Mouse (Mus musculus) ES-Bruce4 (cell line): Measurements from ENCODE around the gene 1810049J17Rik. TPM values are rescaled to one million over a fixed set of nuclear protein-coding genes. Genes with fewer than 3 reads are reported as not detected.

Experiments
- H3K27ac ChIP-seq: 2 replicates; pipeline ENCODE4 v1.5.1; 2012; ENCODE audit warnings: low read length, inconsistent platforms; ENCODE audit not compliant: insufficient read depth
- H3K27me3 ChIP-seq: 2 replicates; pipeline ENCODE4 v1.6.1; 2012; ENCODE audit warnings: mild to moderate bottlenecking, low read length, inconsistent platforms; ENCODE audit not compliant: control insufficient read depth, poor library complexity, insufficient read depth, severe bottlenecking
- H3K36me3 ChIP-seq: 2 replicates; pipeline ENCODE4 v1.6.1; 2012; ENCODE audit warnings: inconsistent platforms, mild to moderate bottlenecking, low read length, moderate library complexity; ENCODE audit not compliant: control insufficient read depth, poor library complexity, insufficient read depth, severe bottlenecking
- H3K4me1 ChIP-seq: one replicate; pipeline ENCODE4 v1.8.1; 2011; ENCODE audit warnings: low read length; ENCODE audit not compliant: control insufficient read depth, insufficient read depth
- H3K4me3 ChIP-seq: 2 replicates; pipeline ENCODE4 v1.5.1; 2011; ENCODE audit warnings: low read depth, mild to moderate bottlenecking, low read length
- H3K9ac ChIP-seq: 2 replicates; pipeline ENCODE4 v1.6.1; 2012; ENCODE audit warnings: low read depth, mild to moderate bottlenecking, inconsistent platforms; ENCODE audit not compliant: poor library complexity, severe bottlenecking
- H3K9me3 ChIP-seq: replicated peaks from 2 replicates; pipeline ENCODE4 v1.6.1; 2012; ENCODE audit warnings: mild to moderate bottlenecking, low read length, inconsistent platforms; ENCODE audit not compliant: control insufficient read depth, poor library complexity, insufficient read depth, severe bottlenecking
- CTCF ChIP-seq: IDR thresholded peaks from one replicate; pipeline ENCODE4 v1.8.1; 2011; ENCODE audit warnings: low read depth, low read length
- EP300 ChIP-seq: IDR thresholded peaks from 2 replicates; pipeline ENCODE4 v1.6.1; 2011; ENCODE audit warnings: low read depth, low read length; ENCODE audit not compliant: insufficient read depth
- POLR2A ChIP-seq: IDR thresholded peaks from one replicate; pipeline ENCODE4 v1.8.1; 2011; ENCODE audit warnings: low read length; ENCODE audit not compliant: insufficient read depth
- polyA plus RNA-seq: library from polyadenylated mRNA; stranded (reverse); fragments of >200 nt; gene quantifications from 2 replicates; pipeline ENCODE4 v1.2.4, GENCODE M21; 2011; ENCODE audit warnings: low read depth; ENCODE audit not compliant: missing spikeins, insufficient read depth, insufficient read length

The 1810049J17Rik gene
- polyA plus RNA-seq, 1 experiment: not detected

GRCm38 (mm10) chr15:12360519-12361212, 39.0 kb upstream of the 1810049J17Rik start:
- Histone ChIP-seq H3K4me3 (no peak overlapping the region), H3K9me3 (no peaks in the 10 kb centered on the region), H3K36me3 (peaks cover 2% of the 10 kb centered on the region; the same call in 1 of the 2 replicates), H3K9ac (no peak overlapping the region), H3K27ac (no peak overlapping the region), H3K4me1 (no peaks in the 10 kb centered on the region), H3K27me3 (no peaks in the 10 kb centered on the region)
- no peak for TF ChIP-seq EP300

- Histone ChIP-seq H3K4me1 (no peaks in the 10 kb centered on the region), H3K27ac (no peak overlapping the region), H3K9me3 (no peaks in the 10 kb centered on the region), H3K4me3 (no peak overlapping the region), H3K36me3 (peaks cover 7% of the 10 kb centered on the region), H3K27me3 (no peaks in the 10 kb centered on the region), H3K9ac (no peak overlapping the region)
- no peak for TF ChIP-seq CTCF
- no peak for TF ChIP-seq POLR2A
- no peak for TF ChIP-seq EP300
These were observed 36.7 kb upstream of the 1810049J17Rik start for GRCm38 (mm10) chr15:12358384-12358783.

GRCm38 (mm10) chr15:12357459-12357858, 35.8 kb upstream of the 1810049J17Rik start:
- Histone ChIP-seq H3K4me1 (no peaks in the 10 kb centered on the region), H3K36me3 (peaks cover 7% of the 10 kb centered on the region), H3K27me3 (no peaks in the 10 kb centered on the region), H3K27ac (no peak overlapping the region), H3K9ac (no peak overlapping the region), H3K4me3 (no peak overlapping the region), H3K9me3 (no peaks in the 10 kb centered on the region)
- TF ChIP-seq POLR2A: no peak
- no peak for TF ChIP-seq CTCF
- TF ChIP-seq EP300: no peak

GRCm38 (mm10) chr15:12355907-12356306, 34.2 kb upstream of the 1810049J17Rik start:
- H3K4me3 ChIP-seq: no peak overlapping the region
- H3K9ac ChIP-seq: no peak overlapping the region
- no peaks in the 10 kb centered on the region for H3K27me3 ChIP-seq
- H3K4me1 ChIP-seq: no peaks in the 10 kb centered on the region
- peaks cover 16% of the 10 kb centered on the region for H3K36me3 ChIP-seq
- no peak for TF ChIP-seq CTCF
- no peak for TF ChIP-seq EP300
- no peak for TF ChIP-seq POLR2A
- no peak overlapping the region for H3K27ac ChIP-seq
- H3K9me3 ChIP-seq: no peaks in the 10 kb centered on the region

- Histone ChIP-seq H3K9ac (no peak overlapping the region), H3K9me3 (no peaks in the 10 kb centered on the region), H3K4me3 (no peak overlapping the region), H3K4me1 (no peaks in the 10 kb centered on the region), H3K36me3 (peaks cover 20% of the 10 kb centered on the region), H3K27me3 (no peaks in the 10 kb centered on the region), H3K27ac (no peak overlapping the region)
- TF ChIP-seq CTCF: no peak
- no peak for TF ChIP-seq POLR2A
- TF ChIP-seq EP300: no peak
These were observed 33.6 kb upstream of the 1810049J17Rik start for GRCm38 (mm10) chr15:12355261-12355660.

GRCm38 (mm10) chr15:12354281-12354810, 32.6 kb upstream of the 1810049J17Rik start:
- TF ChIP-seq CTCF (no peak), EP300 (no peak), POLR2A (no peak)
- Histone ChIP-seq H3K36me3 (peaks cover 27% of the 10 kb centered on the region), H3K4me1 (no peaks in the 10 kb centered on the region)

More at GRCm38 (mm10) chr15:12354281-12354810, 32.6 kb upstream of the 1810049J17Rik start:
- Histone ChIP-seq H3K4me3 (no peak overlapping the region), H3K9me3 (no peaks in the 10 kb centered on the region), H3K27ac (no peak overlapping the region), H3K9ac (no peak overlapping the region), H3K27me3 (no peaks in the 10 kb centered on the region)
